Mouse (Mus musculus) ES-Bruce4 (cell line): ENCODE data around the gene Tiam1.

Source experiments
- CTCF ChIP-seq: IDR thresholded peaks from one replicate; pipeline ENCODE4 v1.8.1; 2011; ENCODE audit warnings: low read depth, low read length
- POLR2A ChIP-seq: IDR thresholded peaks from one replicate; pipeline ENCODE4 v1.8.1; 2011; ENCODE audit warnings: low read length; ENCODE audit not compliant: insufficient read depth

DNA sequence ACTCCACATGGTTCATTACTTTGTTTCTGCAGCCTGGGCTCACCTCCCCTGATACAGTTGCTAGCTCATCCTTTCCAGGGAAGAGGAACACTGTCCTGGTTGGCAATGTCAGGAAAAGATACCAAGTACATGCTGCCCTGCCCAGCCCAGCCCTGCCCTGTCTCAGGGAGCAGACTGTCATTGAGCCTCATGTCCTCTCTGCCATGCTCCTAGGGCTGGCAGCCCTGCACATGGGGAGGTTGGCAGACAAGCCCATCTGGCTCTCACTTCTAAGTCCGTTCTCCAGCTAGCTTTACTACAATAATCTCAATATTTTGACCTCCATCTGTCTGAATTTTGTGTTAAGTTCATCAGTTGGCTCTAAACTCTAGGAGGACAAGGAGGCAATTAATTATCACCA is 62.4 kb downstream of the Tiam1 start:
- TF ChIP-seq CTCF (no peak), POLR2A (no peak)
